Mouse (Mus musculus) CD4-positive, CD25-positive, alpha-beta regulatory T cell, adult 2 months (primary cell): ENCODE results near the gene Tcap.

Experiments used
- DNase-seq: peaks from one replicate; pipeline ENCODE4 v3.0.0-alpha.2; 2012; ENCODE audit warnings: low read depth, low spot score

Gene Tcap

DNA sequence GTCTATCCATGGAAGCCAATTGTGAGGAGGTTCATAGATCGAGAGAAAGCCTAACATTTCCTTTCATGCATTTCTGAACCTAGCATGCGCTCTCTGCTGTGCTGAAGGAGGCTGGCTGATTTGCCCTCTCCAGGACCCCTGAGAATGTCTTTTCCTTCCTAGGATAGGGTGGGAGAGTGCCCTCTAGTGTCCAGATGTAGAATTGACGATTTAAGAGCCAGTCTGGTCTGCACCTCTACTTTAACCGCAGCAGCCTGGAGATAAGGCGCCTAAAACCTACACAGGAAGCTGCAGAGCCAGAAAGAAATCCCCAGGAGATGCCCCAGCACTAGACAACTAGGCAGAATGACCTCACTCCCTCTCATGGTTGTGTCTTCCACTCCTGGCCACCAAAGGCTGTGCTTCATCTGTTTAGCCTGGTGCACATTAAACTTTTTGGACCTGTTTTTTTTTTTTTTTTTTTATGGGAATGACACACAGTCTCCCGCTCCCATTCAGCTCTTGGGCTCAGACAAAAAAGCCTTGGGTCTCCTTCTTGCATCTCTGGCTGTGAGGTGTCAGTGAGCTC, 27.8 kb upstream of the Tcap start:
- DNase-seq, result peak; percentile 87

DNA sequence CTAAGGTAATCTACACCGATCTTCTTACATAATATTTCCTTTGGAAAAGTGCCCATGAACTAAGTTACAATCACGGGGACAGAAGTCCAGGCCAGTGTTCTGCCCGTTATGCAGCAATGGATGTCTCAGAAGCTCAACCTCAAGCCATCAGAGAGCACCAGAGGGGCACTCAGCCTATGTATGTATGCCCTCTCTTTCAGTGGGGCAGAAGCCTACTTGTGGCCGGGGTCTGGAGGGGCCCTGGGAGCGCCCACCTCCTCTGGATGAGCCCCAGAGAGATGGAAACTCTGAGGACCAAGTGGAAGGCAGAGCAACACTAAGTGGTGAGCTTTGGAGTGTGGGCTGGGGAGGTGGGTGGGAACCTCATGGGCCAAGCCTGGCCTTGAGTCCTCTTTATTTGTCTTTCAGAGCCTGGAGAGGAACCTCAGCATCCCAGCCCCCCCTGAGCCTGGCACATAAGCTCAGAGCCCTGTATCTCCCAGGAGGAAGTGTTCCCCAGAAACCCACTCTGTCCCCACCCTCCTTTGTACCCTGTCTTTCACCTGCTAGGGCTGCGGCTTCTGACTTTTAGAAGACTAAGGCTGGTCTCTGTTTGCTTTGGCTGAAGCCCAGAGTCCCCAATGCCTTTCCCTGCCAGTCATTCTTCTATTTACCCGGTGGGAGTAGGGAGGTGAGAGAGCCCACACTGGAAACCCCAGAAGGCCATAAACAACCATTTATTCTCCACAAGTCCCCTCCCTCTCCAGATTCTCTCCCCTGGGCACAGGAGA, 26.8 kb upstream of the Tcap start:
- DNase-seq, result no peak

DNA sequence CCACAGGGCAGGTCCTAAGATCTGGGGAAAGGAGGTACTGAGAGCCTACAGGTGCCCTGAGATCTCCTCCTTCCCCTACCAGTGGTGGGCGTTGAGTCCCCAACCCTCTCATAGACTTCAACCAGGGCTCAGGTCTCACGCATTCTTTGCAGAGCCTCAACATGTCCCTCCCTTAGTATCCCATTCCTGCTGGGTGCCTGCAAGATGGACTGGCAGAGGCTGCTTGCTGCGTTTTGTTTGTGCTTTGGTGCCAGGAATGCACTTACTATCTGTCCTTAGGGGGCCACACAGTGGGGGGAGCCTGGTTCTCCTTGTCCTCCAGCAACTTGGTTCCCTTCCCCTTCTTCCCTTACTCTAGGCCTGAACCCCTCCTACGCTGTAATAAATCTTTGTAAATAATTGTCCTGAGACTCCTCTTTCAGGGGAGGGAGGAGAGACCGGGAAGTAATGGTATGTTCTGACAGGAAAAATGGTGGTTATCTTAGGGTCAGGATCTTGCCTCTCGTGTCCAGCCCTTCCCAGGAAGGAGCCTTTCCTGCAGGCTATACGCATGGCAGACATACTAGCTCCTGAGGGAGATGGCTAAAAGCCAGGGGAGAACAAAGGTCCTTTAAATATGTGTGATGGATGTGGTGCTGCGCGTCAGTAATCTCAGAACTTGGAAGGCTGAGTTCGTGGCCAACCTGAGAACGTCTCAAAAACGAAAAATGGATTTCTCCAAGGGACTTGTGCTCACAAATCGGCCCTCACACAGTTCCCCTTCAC, 26.0 kb upstream of the Tcap start:
- DNase-seq, result no peak

DNA sequence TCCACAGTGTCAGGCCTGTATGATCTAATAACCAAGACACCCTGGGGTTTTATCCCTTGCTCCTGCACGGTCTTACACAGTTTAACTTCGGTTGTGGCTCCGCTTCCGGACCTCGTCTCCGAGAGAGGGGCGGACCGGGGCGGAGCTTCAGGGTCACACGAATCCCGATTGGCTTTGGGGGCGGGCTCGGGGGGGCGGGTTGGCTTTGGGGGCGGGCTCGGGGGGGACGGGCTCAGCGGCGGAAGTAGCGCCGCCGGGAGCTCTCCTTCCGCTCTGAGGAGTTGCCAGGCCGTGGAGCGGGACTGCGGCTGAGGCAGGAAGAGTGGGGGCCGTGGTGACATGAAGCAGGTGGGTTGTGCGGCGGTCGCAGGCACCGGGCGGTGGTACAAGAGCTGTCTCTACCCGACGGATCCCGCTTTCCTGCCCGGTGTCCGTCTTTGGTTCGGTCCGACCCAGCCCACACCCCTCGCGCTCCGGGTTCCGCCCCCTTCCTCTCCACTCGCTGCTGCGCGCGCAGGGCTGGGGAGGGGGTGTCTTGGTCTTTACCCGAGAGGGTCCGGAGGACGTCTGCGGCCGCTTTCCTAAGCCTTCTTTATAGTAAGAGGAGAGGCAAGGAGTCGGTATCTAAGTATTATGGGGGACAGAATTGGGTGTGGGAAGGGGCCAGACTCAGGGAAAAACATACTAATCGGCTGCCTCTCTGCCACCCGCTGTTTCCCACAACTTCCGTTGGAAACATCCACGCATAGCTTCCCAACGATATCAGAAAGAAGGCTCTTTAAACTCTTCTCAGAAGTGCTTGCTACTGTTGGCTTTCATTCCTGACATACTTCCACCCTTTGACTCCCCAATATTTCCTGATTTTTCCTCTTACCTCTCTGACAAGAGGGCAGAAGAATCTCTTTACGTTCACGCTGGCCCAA, 25.2 kb upstream of the Tcap start, which contains the start of gene Stard3:
Stard3 (plus strand) TSS at position 208 of the 923 bp plus-strand sequence.
- peak; percentile 96 for DNase-seq

DNA sequence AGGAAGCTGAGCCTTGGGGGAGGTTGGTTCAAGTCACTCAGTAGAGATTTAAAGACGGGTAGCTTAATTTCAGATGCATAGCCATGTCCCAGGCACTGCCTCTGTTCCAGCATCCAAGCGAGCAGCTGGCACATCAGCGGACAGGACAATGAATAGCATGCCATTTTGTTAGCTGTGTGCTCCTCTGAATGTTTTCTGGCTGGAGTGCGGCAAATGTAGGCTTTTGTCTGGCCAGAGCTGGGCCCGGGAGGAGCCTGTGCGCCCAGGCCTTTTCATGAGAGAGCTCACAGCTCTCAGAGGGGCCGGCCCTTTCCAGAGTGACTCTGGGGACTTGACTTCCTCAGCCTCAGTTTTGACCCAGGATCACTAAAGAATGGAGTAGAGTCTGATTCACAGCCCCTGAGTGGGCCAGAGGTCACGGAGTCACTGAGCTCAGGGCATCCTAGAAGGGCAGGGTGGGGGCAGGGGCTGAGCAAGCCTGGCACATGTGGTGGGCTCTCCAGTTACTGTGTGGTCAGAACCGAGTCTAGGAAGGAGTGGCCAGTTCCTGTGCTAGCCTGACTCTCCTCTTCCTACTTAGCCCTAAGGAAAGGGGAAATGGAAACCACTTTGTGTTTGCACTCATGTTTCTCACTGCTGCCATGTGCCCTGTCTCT, 22.6 kb upstream of the Tcap start:
- DNase-seq, result no peak

DNA sequence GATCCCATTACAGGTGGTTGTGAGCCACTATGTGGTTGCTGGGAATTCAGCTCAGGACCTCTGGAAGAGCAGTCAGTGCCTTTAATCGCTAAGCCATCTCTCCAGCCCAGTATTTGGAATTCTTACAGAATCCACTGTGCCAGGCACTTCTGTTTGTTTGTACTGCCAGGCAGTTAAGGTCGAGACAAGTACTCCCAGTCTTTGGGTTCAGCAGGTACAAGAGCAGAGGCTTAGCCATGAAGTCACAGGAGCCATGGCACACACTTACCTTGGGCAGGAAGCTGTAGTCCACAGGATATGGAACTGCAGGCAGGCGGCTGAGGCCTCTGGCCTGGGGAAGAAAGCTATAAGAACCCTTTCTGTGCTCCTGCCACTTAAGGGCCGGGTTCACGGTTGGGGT, 19.8 kb upstream of the Tcap start:
- no peak for DNase-seq

DNA sequence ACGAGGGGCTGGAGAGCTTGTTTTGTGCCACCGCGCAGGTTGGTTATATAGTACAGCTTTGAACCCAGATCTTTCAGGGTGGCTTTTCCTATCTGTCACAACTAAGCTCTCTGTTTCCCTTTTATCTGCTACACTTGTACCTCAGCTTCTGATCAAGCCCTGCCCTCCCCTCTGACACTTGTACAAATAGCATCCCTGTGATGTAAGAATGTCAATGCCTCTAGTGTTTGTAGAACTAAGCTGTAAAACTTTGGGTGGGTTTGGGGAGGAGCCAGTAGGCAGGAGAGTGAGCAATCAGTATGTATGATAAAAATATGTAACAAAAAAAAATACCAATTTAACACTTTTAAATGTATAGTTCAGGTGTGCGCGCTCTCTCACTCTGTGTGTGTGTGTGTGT, 19.2 kb upstream of the Tcap start:
- no peak for DNase-seq

DNA sequence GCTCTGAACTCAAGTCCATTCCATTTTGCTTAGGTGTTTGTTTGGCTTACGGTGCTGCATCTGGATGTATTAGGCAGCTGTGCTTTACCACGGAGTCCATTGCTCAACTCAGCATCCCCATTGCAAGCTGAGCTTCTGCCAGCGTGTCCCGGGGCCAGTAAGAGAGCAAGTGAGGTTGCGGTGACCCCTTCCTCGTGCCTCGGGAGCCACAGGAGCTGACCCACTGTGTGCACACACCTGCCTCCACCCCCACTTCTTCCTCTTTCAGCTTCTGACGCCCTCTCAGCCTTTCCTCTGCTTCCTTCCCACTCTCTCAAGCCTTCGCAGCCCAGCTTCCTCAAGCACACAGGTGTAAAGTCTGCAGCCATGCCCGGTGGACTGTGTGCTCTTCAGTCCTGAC, 17.3 kb upstream of the Tcap start:
- no peak for DNase-seq

DNA sequence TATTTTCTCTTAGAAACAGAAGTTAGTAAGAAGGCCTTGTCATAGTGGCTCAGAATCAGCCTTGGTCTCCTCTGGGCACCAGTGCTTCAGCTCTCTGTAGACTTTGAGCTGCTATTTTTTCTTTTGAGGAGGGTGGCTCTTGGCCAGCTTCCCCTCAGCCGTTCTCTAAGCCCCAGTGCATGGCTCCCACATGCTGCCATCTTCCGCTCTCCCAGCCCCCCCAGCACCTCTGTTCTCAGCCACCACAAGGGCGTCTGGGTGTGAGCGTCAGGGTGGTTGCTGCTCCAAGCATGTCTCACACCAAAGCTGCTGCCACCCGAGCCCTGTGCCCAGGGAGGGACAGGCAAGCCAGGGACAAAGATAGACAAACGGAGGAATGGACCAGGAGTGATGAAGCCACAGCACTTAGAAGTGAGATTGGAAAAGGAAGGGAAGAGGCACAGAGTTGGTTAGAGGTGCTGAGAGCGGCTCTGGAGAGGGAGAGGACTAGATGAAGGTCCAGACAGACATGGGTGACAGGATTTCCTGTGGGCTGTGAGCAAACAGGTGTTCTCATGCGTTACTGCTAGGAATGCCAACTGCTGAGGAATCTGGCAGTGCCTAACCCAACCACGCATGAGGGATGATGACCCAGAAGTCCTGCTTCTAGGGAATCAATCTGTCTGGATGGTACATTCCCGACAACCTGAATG, 16.3 kb upstream of the Tcap start:
- no peak for DNase-seq

DNA sequence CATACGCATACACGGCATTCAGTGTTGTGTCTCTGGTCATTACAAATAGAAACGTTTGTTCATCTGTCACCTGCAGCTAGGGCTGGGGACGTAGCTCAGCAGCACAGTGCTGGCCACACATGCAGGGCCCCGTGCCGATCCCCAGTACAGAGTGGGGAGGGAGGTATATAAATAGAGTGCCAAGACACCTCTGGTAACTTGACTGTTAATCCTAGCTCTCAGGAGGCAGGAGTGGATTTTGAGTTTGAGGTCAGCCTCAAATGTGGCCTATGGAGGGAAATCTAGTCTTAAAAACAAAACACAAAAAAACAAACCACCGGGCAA, 15.8 kb upstream of the Tcap start:
- no peak for DNase-seq

DNA sequence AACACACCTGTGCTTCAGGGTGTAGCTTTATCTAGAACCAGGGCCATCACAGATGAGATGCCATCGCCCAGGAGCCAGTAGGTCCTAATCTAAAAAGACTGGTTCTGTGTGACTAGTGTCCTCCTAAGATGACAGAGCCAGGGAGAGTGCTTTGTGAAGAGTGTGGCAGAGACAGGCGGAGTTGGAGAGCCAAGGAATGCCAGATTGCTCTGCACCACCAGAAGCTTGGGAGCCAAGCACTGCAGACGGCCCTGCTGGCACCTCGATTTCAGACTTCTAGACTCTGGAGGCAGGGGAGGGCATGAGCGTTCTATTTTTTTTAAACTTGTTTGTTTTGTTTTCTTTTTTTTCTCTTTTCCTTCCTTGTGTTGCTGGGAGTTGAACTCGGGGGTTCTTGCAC, 14.3 kb upstream of the Tcap start:
- no peak for DNase-seq

DNA sequence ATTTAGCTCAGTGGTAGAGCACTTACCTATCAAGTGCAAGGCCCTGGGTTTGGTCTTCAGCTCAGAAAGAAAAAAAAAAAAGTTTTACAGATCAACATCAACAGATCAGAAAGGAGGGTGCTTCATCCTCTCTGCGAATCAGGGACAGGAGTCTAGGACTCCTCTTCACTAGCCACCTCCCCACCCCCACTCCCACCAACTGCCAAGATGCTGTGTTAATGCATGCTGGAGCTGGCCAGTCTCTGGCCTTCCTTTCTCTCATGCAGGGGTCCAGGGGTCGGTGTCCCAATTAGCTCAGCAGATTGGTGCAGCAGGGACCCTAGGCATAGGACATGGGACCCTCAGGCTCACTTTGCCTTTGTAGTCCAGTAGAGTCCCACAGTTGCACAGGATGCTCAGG, 13.0 kb upstream of the Tcap start:
- DNase-seq, result no peak

DNA sequence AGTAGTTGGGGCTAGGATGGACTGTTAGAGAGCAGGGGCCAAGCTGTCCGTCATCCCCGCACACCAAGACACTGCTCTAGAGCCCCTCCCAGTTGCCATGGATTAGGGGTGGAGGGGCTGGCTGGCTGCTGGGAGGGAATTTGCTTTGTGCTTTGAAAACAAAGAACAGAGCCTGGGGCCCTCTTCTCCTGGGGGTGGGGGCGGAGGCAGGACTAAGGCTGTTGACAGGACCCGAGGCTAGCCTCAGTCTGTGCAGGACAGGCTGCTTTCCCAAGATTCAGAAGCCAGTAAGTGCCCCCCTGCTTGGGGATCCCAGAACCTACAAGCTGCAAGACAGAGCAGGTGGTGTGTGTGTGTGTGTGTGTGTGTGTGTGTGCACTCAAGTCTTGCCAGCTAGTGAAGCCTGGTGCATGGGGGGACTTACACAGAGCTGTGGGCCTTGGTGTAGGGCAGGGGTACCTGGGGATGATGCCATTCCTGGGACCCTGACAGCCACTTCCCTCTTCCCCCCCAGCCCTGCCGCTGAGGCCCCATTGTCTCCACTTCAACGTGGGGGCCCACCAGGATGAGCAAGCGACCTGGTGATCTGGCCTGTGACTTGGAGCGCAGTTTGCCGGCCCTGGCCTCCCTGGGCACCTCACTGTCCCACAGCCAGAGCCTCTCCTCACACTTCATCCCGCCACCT, 11.9 kb upstream of the Tcap start:
- DNase-seq, result no peak

DNA sequence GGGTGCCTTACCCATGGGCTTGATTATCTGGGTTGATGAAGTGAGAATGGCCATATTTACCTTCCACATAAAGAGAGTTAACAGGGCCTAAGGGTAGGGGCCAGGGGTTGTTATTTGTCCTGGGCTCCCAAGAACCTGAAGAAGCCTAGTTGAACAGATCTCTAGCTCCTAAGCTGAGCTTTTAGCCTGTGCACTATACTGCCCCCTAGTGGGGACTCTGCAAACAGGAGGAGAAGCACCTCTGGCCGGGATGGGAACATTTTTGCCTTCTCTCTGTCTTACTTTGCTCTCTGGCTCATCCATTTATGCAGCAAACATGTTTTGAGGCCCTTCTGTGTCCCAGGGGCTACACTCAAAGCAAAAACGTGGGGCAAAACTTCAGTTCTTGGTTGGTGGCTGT, 11.2 kb upstream of the Tcap start:
- DNase-seq, result peak; percentile 82

DNA sequence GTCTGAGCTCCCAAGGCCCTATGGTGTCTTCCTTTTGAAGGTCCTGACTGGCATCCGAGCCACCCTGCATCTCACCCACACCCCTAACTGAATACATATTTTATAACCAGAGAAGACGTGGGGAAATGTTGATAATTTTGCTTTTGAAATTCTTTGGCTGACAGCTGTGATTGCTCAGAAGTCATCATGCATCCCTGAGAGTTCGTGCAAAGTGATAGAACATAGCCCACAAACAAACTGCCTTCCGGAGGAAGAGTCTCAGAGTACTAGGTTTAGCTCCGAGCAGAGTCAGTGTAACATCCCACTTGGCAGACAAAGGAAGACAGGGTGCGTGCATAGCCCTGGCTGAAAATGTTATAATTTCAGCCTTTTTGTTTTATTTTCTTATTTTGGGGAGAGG, 10.4 kb upstream of the Tcap start:
- no peak for DNase-seq

DNA sequence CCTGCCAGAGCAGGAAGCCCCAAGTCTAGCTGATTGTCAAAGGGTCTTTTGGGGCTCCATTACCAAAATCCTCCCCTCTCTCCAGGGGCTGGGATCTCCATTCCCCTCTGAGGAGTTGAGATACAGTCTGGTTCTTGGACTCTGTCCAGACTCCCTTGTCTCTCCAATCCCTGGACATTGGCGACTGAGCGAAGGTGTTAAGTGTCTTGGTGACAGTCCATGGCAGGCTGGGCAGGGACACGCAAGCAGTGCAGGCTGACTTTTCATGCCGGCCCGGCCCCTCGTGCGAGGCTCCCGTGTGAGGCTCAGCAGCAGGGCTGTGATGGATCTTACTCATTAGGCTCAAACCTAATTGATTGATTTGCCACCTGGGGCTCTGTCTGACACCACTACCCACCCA, 9.3 kb upstream of the Tcap start:
- DNase-seq, result no peak

DNA sequence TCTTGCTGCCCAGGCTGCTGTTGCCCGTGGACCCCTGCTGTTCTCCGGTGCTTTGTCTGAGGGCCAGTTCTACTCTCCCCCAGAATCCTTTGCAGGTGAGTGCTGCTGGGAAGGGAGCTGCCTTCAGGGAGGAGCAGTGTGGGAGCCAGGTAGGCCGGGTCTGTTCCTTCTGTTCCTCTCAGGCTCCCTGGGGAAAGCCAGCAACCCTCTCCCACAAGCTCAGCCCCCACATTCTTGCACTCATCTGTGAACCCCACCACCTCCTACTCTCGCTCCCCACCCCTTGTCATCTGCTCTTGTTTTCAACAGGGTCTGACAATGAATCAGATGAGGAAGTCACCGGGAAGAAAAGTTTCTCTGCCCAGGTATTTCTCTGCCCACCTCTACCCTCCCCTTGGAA, 6.9 kb upstream of the Tcap start:
- DNase-seq, result no peak

DNA sequence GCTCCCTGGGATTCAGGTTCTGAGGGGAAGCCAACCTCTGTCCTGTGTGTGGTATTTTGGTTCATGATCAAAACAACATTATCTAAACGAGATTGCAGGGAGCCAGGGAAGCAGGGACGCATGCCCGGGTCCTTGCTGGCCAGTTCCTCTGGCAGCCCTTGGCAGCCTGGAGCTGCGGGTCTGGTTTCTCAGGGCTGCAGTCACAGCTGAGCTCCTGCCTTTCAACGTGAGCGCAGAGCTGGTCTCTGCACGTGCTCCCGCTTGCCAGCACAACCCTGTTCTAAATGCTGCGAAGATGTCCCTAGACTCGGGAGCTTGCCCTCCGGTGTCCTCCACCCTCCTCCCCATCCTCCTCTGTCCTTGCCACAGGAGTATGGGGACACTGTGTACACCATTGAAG, 5.8 kb upstream of the Tcap start:
- DNase-seq, result no peak

DNA sequence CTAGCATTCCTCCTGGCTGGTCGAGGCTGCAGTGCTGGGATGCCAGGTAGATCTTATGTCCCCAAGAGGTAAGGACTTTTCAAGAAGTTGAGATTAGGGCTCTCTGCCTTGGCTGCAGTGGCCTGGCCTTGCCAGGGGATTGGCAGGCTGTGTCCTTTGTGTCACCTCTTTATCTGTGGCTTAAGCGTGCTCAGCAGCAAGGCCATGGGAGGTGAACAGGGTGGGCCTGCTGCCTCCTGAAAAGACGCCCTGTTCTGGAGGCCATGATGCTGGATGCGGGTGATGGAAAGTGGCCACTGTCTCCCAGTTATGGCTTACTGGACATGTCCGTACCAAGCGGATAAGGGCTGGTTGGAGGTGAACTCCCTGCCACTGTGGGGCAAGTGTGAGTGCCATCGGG, 4.2 kb upstream of the Tcap start:
- DNase-seq, result no peak

DNA sequence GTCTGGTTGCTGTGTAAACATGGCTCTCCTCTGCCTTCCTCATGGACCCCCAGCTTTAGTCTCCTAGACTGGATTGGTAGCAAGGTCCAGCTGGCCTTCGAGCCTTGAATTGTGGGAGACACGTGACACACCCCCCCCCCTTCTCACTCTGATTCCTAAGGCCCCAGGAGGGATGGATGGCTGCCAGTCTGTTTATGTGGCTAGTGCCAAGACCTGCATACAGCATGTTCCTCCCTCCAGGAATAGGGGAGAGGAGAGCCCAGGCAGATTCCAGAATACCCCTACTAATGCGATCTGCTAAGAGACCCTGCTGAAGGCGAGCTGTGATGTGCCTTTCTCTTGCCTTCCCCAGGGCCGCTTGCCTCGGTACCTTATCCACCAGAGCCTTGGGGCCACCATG, 3.5 kb upstream of the Tcap start:
- no peak for DNase-seq
